Mouse (Mus musculus) intestine, postnatal 0 days (tissue): ENCODE results near the gene Cep152. TPM values are rescaled to one million over a fixed set of nuclear protein-coding genes. Genes with fewer than 3 reads are reported as not detected.

ENCODE experiments used
- ATAC-seq: fragments of 200-750 bp; cut with Nextera tagmentation; 2 replicates; pipeline ENCODE4 v1.8.0; 2017; ENCODE audit warnings: mild to moderate bottlenecking, moderate TSS enrichment, moderate library complexity
- H3K27ac ChIP-seq: fragments of 300-500 bp; sonication (generic); 2 replicates; pipeline ENCODE4 v1.5.1; 2014; ENCODE audit warnings: mild to moderate bottlenecking, low read depth, low read length, moderate library complexity
- H3K27me3 ChIP-seq: fragments of 300-500 bp; sonication (generic); replicated peaks from 2 replicates; pipeline ENCODE4 v1.6.1; 2014; ENCODE audit warnings: low read length, mixed read lengths; ENCODE audit not compliant: control insufficient read depth, insufficient read depth
- H3K36me3 ChIP-seq: fragments of 300-500 bp; sonication (generic); 2 replicates; pipeline ENCODE4 v1.6.1; 2014; ENCODE audit warnings: mild to moderate bottlenecking, moderate library complexity; ENCODE audit not compliant: control insufficient read depth, insufficient read depth
- H3K4me1 ChIP-seq: fragments of 300-500 bp; sonication (generic); replicated peaks from 2 replicates; pipeline ENCODE4 v1.6.1; 2014; ENCODE audit warnings: antibody characterized with exemption, low read length, mixed read lengths; ENCODE audit not compliant: control insufficient read depth, insufficient read depth
- H3K4me2 ChIP-seq: fragments of 300-500 bp; sonication (generic); replicated peaks from 2 replicates; pipeline ENCODE4 v1.6.1; 2014; ENCODE audit warnings: low read depth, mild to moderate bottlenecking, moderate library complexity
- H3K4me3 ChIP-seq: fragments of 300-500 bp; sonication (generic); 2 replicates; pipeline ENCODE4 v1.5.1; 2014; ENCODE audit warnings: low read depth, low read length
- H3K9ac ChIP-seq: fragments of 300-500 bp; sonication (generic); 2 replicates; pipeline ENCODE4 v1.6.1; 2014; ENCODE audit warnings: mild to moderate bottlenecking, low read depth, low read length
- H3K9me3 ChIP-seq: fragments of 300-500 bp; sonication (generic); 2 replicates; pipeline ENCODE4 v1.6.1; 2016; ENCODE audit warnings: mixed run types; ENCODE audit not compliant: control insufficient read depth
- CTCF ChIP-seq: sonication (generic); IDR thresholded peaks from 2 replicates; pipeline ENCODE4 v1.5.1; 2016; ENCODE audit warnings: low read depth, mild to moderate bottlenecking, control low read depth, antibody characterized with exemption, moderate library complexity
- WGBS: fragments of 180-500 bp; shearing (Covaris S2); extraction: QIAGEN DNeasy Blood & Tissue Kit; methylation state at CpG from one replicate; pipeline ENCODE4 v1.1.7; 2014; 5-methylcytosine and 5-hydroxymethylcytosine counted together
- polyA plus RNA-seq: library from polyadenylated mRNA; unstranded; fragments of >200 nt; fragmentation: Nextera tagmentation; extraction: Ambion mirVana; gene quantifications from 2 replicates; pipeline ENCODE4 v1.2.1, GENCODE M21; 2015

Gene Cep152
- polyA plus RNA-seq, 1 experiment from 2014 or later = 0.98 TPM

- Histone ChIP-seq H3K36me3 (no peaks in the 10 kb centered on the region), H3K4me2 (no peak overlapping the region), H3K9me3 (no peaks in the 10 kb centered on the region), H3K9ac (no peak overlapping the region), H3K27me3 (no peaks in the 10 kb centered on the region), H3K4me1 (no peaks in the 10 kb centered on the region), H3K4me3 (no peak overlapping the region), H3K27ac (no peak overlapping the region)
- WGBS = 71% methylated on average over 7 of the region's 7 CpGs
- no peak for ATAC-seq
- TF ChIP-seq CTCF = no peak
Measured at GRCm38 (mm10) chr2:125540579-125540978, 84.3 kb downstream of the Cep152 start.

GRCm38 (mm10) chr2:125539640-125540039 is 85.3 kb downstream of the Cep152 start:
- TF ChIP-seq CTCF = no peak
- ATAC-seq = no peak
- H3K27me3 ChIP-seq = no peaks in the 10 kb centered on the region
- WGBS = 86% methylated on average over 3 of the region's 3 CpGs
- H3K36me3 ChIP-seq = no peaks in the 10 kb centered on the region
- no peak overlapping the region for H3K4me3 ChIP-seq
- no peak overlapping the region for H3K27ac ChIP-seq
- no peak overlapping the region for H3K9ac ChIP-seq
- no peak overlapping the region for H3K4me2 ChIP-seq
- H3K9me3 ChIP-seq = no peaks in the 10 kb centered on the region
- no peaks in the 10 kb centered on the region for H3K4me1 ChIP-seq

DNA sequence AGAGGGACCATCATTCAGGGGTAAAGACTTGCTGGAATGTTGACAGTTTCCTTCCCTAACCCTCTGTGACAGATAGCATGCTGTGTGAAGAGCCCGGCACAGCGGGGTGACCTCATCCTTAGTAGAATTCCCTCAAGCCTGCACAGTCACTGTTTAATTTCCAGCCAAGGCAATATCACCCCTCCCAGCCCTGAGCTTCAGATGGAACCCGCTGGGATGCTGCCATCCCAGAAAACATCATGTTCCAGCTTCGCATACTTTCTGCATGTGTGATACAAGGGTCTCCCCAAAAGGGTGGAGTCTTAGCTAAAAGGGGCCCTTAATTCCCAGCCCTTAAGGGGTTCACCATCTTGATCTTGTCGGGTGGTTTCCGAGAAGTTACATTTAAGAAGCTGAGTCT is 94.2 kb downstream of the Cep152 start:
- 51% methylated on average over 6 of the region's 6 CpGs for WGBS
- no peak overlapping the region for H3K4me3 ChIP-seq
- H3K4me2 ChIP-seq = no peak overlapping the region
- TF ChIP-seq CTCF = no peak
- H3K27ac ChIP-seq = no peak overlapping the region
- 0 out of 2 replicates have a peak, but pooled peaks have one; percentile 19 for ATAC-seq
- H3K4me1 ChIP-seq = no peaks in the 10 kb centered on the region
- no peaks in the 10 kb centered on the region for H3K27me3 ChIP-seq
- H3K9me3 ChIP-seq = no peaks in the 10 kb centered on the region
- H3K36me3 ChIP-seq = no peaks in the 10 kb centered on the region
- H3K9ac ChIP-seq = no peak overlapping the region

- 65% methylated on average over 5 of the region's 5 CpGs for whole genome bisulfite sequencing
- H3K27ac ChIP-seq = no peak overlapping the region
- no peak for ATAC-seq
- H3K9me3 ChIP-seq = no peaks in the 10 kb centered on the region
- no peak overlapping the region for H3K4me3 ChIP-seq
- H3K36me3 ChIP-seq = no peaks in the 10 kb centered on the region
- H3K27me3 ChIP-seq = no peaks in the 10 kb centered on the region
- H3K9ac ChIP-seq = no peak overlapping the region
- H3K4me1 ChIP-seq = no peaks in the 10 kb centered on the region
- H3K4me2 ChIP-seq = no peak overlapping the region
- TF ChIP-seq CTCF = no peak
Measured at GRCm38 (mm10) chr2:125526566-125526965, 98.3 kb downstream of the Cep152 start.

- Histone ChIP-seq H3K4me1 (no peaks in the 10 kb centered on the region), H3K27ac (no peak overlapping the region), H3K36me3 (no peaks in the 10 kb centered on the region), H3K9ac (no peak overlapping the region), H3K4me3 (no peak overlapping the region), H3K4me2 (no peak overlapping the region), H3K27me3 (no peaks in the 10 kb centered on the region), H3K9me3 (no peaks in the 10 kb centered on the region)
- ATAC-seq = no peak
- TF ChIP-seq CTCF = no peak
- 80% methylated on average over 2 of the region's 2 CpGs for WGBS
Measured at GRCm38 (mm10) chr2:125525484-125525883, 99.4 kb downstream of the Cep152 start.

DNA sequence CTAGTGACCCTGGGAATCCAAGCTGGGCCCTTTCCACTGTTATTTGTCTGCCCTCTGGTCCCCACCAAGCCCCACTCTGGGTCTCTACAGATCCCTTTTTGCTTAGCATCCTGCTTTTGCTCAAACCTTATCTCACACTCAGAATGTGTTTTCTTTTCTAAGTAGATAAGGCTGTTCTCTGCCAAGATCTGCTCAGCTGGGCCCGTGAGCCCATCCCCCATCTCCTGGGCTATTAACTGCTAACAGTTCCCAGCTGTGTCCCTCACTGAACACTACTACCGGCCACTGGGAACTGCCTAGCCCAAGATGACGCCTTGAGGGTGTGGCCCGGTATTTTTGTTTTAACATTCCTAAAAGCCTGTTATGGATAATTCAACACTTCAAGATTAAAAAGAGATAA is 108.3 kb downstream of the Cep152 start:
- Histone ChIP-seq H3K9ac (no peak overlapping the region), H3K4me2 (no peak overlapping the region), H3K9me3 (no peaks in the 10 kb centered on the region), H3K4me1 (no peaks in the 10 kb centered on the region), H3K36me3 (no peaks in the 10 kb centered on the region), H3K27ac (no peak overlapping the region), H3K27me3 (no peaks in the 10 kb centered on the region), H3K4me3 (no peak overlapping the region)
- no peak for TF ChIP-seq CTCF
- no peak for ATAC-seq
- WGBS = 12% methylated on average over 4 of the region's 4 CpGs

GRCm38 (mm10) chr2:125515291-125516057 is 109.4 kb downstream of the Cep152 start:
- WGBS = 67% methylated on average over 12 of the region's 12 CpGs
- no peak for ATAC-seq
- H3K36me3 ChIP-seq = no peaks in the 10 kb centered on the region
- no peak overlapping the region for H3K9ac ChIP-seq
- H3K27ac ChIP-seq = no peak overlapping the region
- no peak overlapping the region for H3K4me2 ChIP-seq
- no peak overlapping the region for H3K4me3 ChIP-seq
- H3K9me3 ChIP-seq = no peaks in the 10 kb centered on the region
- no peaks in the 10 kb centered on the region for H3K27me3 ChIP-seq
- no peaks in the 10 kb centered on the region for H3K4me1 ChIP-seq
- TF ChIP-seq CTCF = no peak
